Mouse (Mus musculus): ENCODE results near the gene Ube2t.

GRCm38 (mm10) chr1:134955050-134955636 is 7.2 kb upstream of the Ube2t start:
- no peak for TF ChIP-seq GATA1 (IDR thresholded peaks at IDR 0.05; ENCODE audit: borderline replicate concordance, low read length)
- TF ChIP-seq FLI1 (IDR thresholded peaks at IDR 0.05; ENCODE audit: low read length) = no peak
